Mouse (Mus musculus) ES-E14 (cell line): ENCODE data around the gene Mbd3. TPM values are rescaled to one million over a fixed set of nuclear protein-coding genes. Genes with fewer than 3 reads are reported as not detected.
A peak's percentile ranks its signal among the peaks of the same experiment; 100 is the strongest.

Source experiments
- DNase-seq: peaks from one replicate; pipeline ENCODE4 v3.0.0-alpha.2; 2013; ENCODE audit warnings: low read depth, low spot score
- H3K27ac ChIP-seq: 2 replicates; pipeline ENCODE4 v1.5.1; 2012; ENCODE audit warnings: low read depth, mild to moderate bottlenecking, low read length, moderate library complexity, mixed read lengths; ENCODE audit not compliant: poor library complexity, insufficient read depth, severe bottlenecking
- H3K36me3 ChIP-seq: 2 replicates; pipeline ENCODE4 v1.6.1; 2012; ENCODE audit warnings: mild to moderate bottlenecking, low read length, moderate library complexity, mixed read lengths; ENCODE audit not compliant: control insufficient read depth, poor library complexity, insufficient read depth, severe bottlenecking
- H3K4me1 ChIP-seq, 2 experiments: fragments of 150-350 bp in 1 of 2; sonication (generic) in 1 of 2; 2 replicates each; pipeline ENCODE4 v1.6.1; 2012; ENCODE audit warnings: low read length in 2 of 2, mild to moderate bottlenecking in 1 of 2, mixed read lengths in 1 of 2; ENCODE audit not compliant: control insufficient read depth in 2 of 2, insufficient read depth in 2 of 2, poor library complexity in 1 of 2
- H3K4me3 ChIP-seq, 2 experiments: fragments of 150-350 bp in 1 of 2; sonication (generic) in 1 of 2; 2 replicates each; pipeline ENCODE4 v1.5.1; 2012; ENCODE audit warnings: low read length in 2 of 2, low read depth in 1 of 2, mild to moderate bottlenecking in 1 of 2, mixed read lengths in 1 of 2; ENCODE audit not compliant: insufficient read depth in 1 of 2, poor library complexity in 1 of 2, severe bottlenecking in 1 of 2
- H3K9ac ChIP-seq: 2 replicates; pipeline ENCODE4 v1.6.1; 2012; ENCODE audit warnings: low read depth, mild to moderate bottlenecking, low read length, mixed read lengths; ENCODE audit not compliant: poor library complexity, insufficient read depth, severe bottlenecking
- H3K9me3 ChIP-seq: fragments of 150-350 bp; sonication (generic); 2 replicates; pipeline ENCODE4 v1.6.1; 2012; ENCODE audit warnings: low read depth, mild to moderate bottlenecking, low read length; ENCODE audit not compliant: control insufficient read depth, insufficient read depth
- CHD2 ChIP-seq: IDR thresholded peaks from 2 replicates; pipeline ENCODE4 v1.6.1; 2014; ENCODE audit warnings: mild to moderate bottlenecking, low read depth, low read length, inconsistent platforms
- HCFC1 ChIP-seq: IDR thresholded peaks from 2 replicates; pipeline ENCODE4 v1.6.1; 2012; ENCODE audit warnings: low read length, inconsistent platforms, borderline replicate concordance; ENCODE audit not compliant: insufficient read depth
- MAFK ChIP-seq: IDR thresholded peaks from 2 replicates; pipeline ENCODE4 v1.6.1; 2014; ENCODE audit warnings: mild to moderate bottlenecking, low read depth, low read length, inconsistent platforms; ENCODE audit not compliant: insufficient read depth
- ZC3H11A ChIP-seq: IDR thresholded peaks from 2 replicates; pipeline ENCODE4 v1.6.1; 2012; ENCODE audit warnings: low read depth, mild to moderate bottlenecking, inconsistent platforms, low read length, borderline replicate concordance
- ZNF384 ChIP-seq: IDR thresholded peaks from 2 replicates; pipeline ENCODE4 v1.6.1; 2012; ENCODE audit warnings: low read depth, low read length, inconsistent platforms
- in situ Hi-C, 2 experiments: fragments of 600-800 bp; cut with MboI; formaldehyde crosslinking; loops; one replicate each; pipeline ENCODE4 v1.15.1; 2025; ENCODE audit warnings: low sequenced_read_pairs in 2 of 2, inconsistent platforms in 1 of 2; ENCODE audit not compliant: unreplicated experiment in 2 of 2
- total RNA-seq: library from RNA; depleted of rRNA; stranded (reverse); fragments of 300-350 nt; gene quantifications from 2 replicates; pipeline ENCODE4 v1.2.3, GENCODE M21; 2012

The Mbd3 gene
- total RNA-seq, 1 experiment: 131 TPM

- peak overlapping the region; percentile 69 to 81 for H3K4me3 ChIP-seq
- TF ChIP-seq HCFC1 (no peak), ZNF384 (peak; percentile 88), CHD2 (no peak), MAFK (no peak), ZC3H11A (no peak)
- no peaks in the 10 kb centered on the region for H3K9me3 ChIP-seq
- DNase-seq: no peak
- peak overlapping the region; percentile 83 for H3K9ac ChIP-seq
- peak overlapping the region; percentile 95 for H3K27ac ChIP-seq
- in situ Hi-C loops: no loop called here
- peaks cover 0 to 22% of the 10 kb centered on the region in 2 experiments; a peak in 2 of 4 replicates for H3K4me1 ChIP-seq
- H3K36me3 ChIP-seq: peaks cover 41% of the 10 kb centered on the region
These were observed 1.2 kb downstream of the Mbd3 start for GRCm38 (mm10) chr10:80398174-80398535.

GRCm38 (mm10) chr10:80397524-80398173 lies 1.7 kb downstream of the Mbd3 start:
- Histone ChIP-seq H3K27ac (peak overlapping the region; percentile 95), H3K4me3 (peak overlapping the region; percentile 69 to 81), H3K9me3 (no peaks in the 10 kb centered on the region), H3K9ac (peak overlapping the region; percentile 81), H3K4me1 (peaks cover 0 to 22% of the 10 kb centered on the region in 2 experiments; a peak in 2 of 4 replicates), H3K36me3 (peaks cover 41% of the 10 kb centered on the region)
- no peak for DNase-seq
- in situ Hi-C loops: no loop called here
- TF ChIP-seq MAFK (no peak), ZC3H11A (no peak), HCFC1 (no peak), CHD2 (no peak), ZNF384 (no peak)

DNA sequence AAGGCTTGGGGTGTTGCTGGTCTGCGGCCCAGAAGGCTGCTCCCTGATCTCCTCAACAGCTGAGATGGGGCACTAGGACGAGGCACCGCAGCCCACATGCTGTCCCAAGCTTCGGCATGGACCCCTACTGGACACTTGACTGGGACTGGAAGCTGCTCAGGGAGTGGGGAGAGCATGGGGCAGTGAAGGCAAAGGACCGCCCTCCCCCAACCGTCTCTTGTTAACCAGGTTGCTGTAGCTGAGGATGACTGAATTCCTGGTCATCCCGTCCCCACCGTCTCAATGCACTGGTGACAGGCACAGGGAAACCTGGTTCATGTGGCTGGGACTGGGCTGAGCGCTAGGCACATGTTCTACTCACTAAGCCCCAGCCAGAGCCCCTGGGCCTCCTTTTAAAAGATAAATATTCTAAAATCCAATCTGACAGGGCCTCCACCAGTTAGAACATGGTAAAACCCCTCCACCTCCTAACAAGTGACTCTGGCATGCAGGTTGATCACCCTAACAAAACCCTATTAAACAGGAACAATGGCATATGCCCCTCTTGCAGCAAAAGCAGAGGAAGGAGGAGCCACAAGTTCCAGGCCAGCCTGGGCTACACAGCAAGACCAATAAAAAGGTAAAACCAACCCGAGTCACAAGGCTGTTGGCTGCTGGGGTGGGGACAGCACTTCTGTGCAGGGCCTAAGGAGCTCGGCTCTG lies 2.4 kb downstream of the Mbd3 start:
- Histone ChIP-seq H3K4me1 (peaks cover 0 to 22% of the 10 kb centered on the region in 2 experiments; a peak in 2 of 4 replicates), H3K27ac (peak overlapping the region; percentile 95), H3K9me3 (no peaks in the 10 kb centered on the region), H3K36me3 (peaks cover 42% of the 10 kb centered on the region), H3K4me3 (peak overlapping the region; percentile 69 to 81; a peak in 2 of 4 replicates), H3K9ac (peak overlapping the region; percentile 81; the same call in 1 of the 2 replicates)
- TF ChIP-seq HCFC1: no peak
- no peak for TF ChIP-seq ZNF384
- no peak for TF ChIP-seq MAFK
- no peak for TF ChIP-seq CHD2
- no peak for TF ChIP-seq ZC3H11A
- in situ Hi-C loops: no loop called here
- no peak for DNase-seq

DNA sequence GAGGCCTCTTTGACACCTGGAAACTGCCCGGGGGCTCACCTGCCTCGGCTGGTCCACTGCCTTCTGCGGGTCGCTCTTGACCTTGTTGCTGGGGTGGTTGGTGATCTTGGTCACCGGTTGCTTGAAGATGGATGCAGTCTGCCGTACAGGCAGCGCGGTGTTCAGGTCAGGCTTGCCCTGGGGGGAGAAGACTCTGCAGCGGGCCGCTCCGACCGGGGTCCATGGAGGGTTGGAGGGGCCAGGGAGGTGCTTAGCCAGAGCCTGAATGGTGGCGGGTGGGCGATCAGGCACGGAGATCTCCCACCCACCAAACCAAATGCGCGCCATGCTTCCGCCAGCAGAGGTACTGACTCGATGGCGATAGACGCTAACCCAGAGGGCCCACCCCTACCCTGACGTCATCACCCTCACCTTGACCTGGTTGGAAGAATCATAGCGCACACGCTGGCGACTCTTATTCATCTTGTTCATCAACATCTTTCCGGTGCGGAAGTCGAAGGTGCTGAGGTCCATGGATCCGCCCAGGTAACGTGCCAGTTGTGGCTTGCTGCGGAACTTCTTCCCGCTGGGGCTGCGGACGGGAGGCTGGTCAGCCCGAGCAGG lies 4.2 kb downstream of the Mbd3 start:
- Histone ChIP-seq H3K9me3 (no peaks in the 10 kb centered on the region), H3K36me3 (peaks cover 45% of the 10 kb centered on the region), H3K27ac (peak overlapping the region; percentile 77), H3K4me3 (peak overlapping the region; percentile 53 to 73), H3K4me1 (peaks cover 0 to 18% of the 10 kb centered on the region in 2 experiments; a peak in 1 of 4 replicates), H3K9ac (peak overlapping the region; percentile 86)
- TF ChIP-seq MAFK: no peak
- TF ChIP-seq HCFC1: no peak
- no peak for TF ChIP-seq ZNF384
- TF ChIP-seq CHD2: no peak
- TF ChIP-seq ZC3H11A: no peak
- no peak for DNase-seq
- in situ Hi-C loops: no loop called here
